Mouse (Mus musculus): ENCODE results near the gene Hoxc10. TPM values are rescaled to one million over a fixed set of nuclear protein-coding genes. Genes with fewer than 3 reads are reported as not detected.

Gene Hoxc10
- polyA plus RNA-seq, 1 experiment from 2014 or later: not detected

- DNase-seq (ENCODE audit: low spot score) (peak; percentile 61), ATAC-seq (ENCODE audit: low FRiP score) (no peak)
- Histone ChIP-seq H3K4me1 (replicated peaks; ENCODE audit: control insufficient read depth, insufficient read depth, low read length) (no peaks in the 10 kb centered on the region), H3K4me3 (ENCODE audit: low read depth, low read length) (no peak overlapping the region), H3K27me3 (ENCODE audit: control insufficient read depth, insufficient read depth, low read length) (peaks cover 99% of the 10 kb centered on the region), H3K4me2 (replicated peaks; ENCODE audit: low read depth, low read length) (no peak overlapping the region), H3K9me3 (ENCODE audit: control insufficient read depth, low read length) (no peaks in the 10 kb centered on the region), H3K36me3 (ENCODE audit: control insufficient read depth, insufficient read depth, low read length) (no peaks in the 10 kb centered on the region), H3K27ac (ENCODE audit: low read depth, low read length) (no peak overlapping the region), H3K9ac (ENCODE audit: low read depth, low read length) (no peak overlapping the region)
- WGBS: under 1% methylated on average over 17 of the region's 17 CpGs
These were observed 38.7 kb downstream of the Hoxc10 start for GRCm38 (mm10) chr15:103005308-103005707.

- ATAC-seq (ENCODE audit: low FRiP score): no peak
- peak; percentile 56 for DNase-seq (ENCODE audit: low spot score)
- Histone ChIP-seq H3K36me3 (ENCODE audit: control insufficient read depth, insufficient read depth, low read length) (no peaks in the 10 kb centered on the region), H3K9ac (ENCODE audit: low read depth, low read length) (no peak overlapping the region), H3K4me3 (ENCODE audit: low read depth, low read length) (no peak overlapping the region), H3K4me1 (replicated peaks; ENCODE audit: control insufficient read depth, insufficient read depth, low read length) (no peaks in the 10 kb centered on the region), H3K27me3 (ENCODE audit: control insufficient read depth, insufficient read depth, low read length) (peaks cover 99% of the 10 kb centered on the region), H3K27ac (ENCODE audit: low read depth, low read length) (no peak overlapping the region), H3K9me3 (ENCODE audit: control insufficient read depth, low read length) (no peaks in the 10 kb centered on the region), H3K4me2 (replicated peaks; ENCODE audit: low read depth, low read length) (no peak overlapping the region)
- 1% methylated on average over 5 of the region's 5 CpGs for WGBS
These were observed 39.2 kb downstream of the Hoxc10 start for GRCm38 (mm10) chr15:103005797-103006196.

GRCm38 (mm10) chr15:103006326-103006725, 39.7 kb downstream of the Hoxc10 start:
- H3K36me3 ChIP-seq (ENCODE audit: control insufficient read depth, insufficient read depth, low read length): no peaks in the 10 kb centered on the region
- H3K4me1 ChIP-seq (replicated peaks; ENCODE audit: control insufficient read depth, insufficient read depth, low read length): no peaks in the 10 kb centered on the region
- no peak overlapping the region for H3K9ac ChIP-seq (ENCODE audit: low read depth, low read length)
- ATAC-seq (ENCODE audit: low FRiP score) (no peak), DNase-seq (ENCODE audit: low spot score) (no peak)
- WGBS: 12% methylated on average over 1 of the region's 1 CpGs
- no peak overlapping the region for H3K4me2 ChIP-seq (replicated peaks; ENCODE audit: low read depth, low read length)
- H3K9me3 ChIP-seq (ENCODE audit: control insufficient read depth, low read length): no peaks in the 10 kb centered on the region
- peaks cover 99% of the 10 kb centered on the region for H3K27me3 ChIP-seq (ENCODE audit: control insufficient read depth, insufficient read depth, low read length)
- H3K27ac ChIP-seq (ENCODE audit: low read depth, low read length): no peak overlapping the region
- H3K4me3 ChIP-seq (ENCODE audit: low read depth, low read length): no peak overlapping the region

- peak overlapping the region; percentile 19; the same call in 1 of the 2 replicates for H3K4me3 ChIP-seq (ENCODE audit: low read depth, low read length)
- no peaks in the 10 kb centered on the region for H3K36me3 ChIP-seq (ENCODE audit: control insufficient read depth, insufficient read depth, low read length)
- whole genome bisulfite sequencing: 2% methylated on average over 27 of the region's 27 CpGs
- no peak for ATAC-seq (ENCODE audit: low FRiP score)
- peak overlapping the region; percentile 27 for H3K4me2 ChIP-seq (replicated peaks; ENCODE audit: low read depth, low read length)
- H3K4me1 ChIP-seq (replicated peaks; ENCODE audit: control insufficient read depth, insufficient read depth, low read length): peaks cover 2% of the 10 kb centered on the region; the same call in 1 of the 2 replicates
- no peaks in the 10 kb centered on the region for H3K9me3 ChIP-seq (ENCODE audit: control insufficient read depth, low read length)
- H3K27ac ChIP-seq (ENCODE audit: low read depth, low read length): no peak overlapping the region
- DNase-seq (ENCODE audit: low spot score): peak; percentile 59
- peak overlapping the region; percentile 36; the same call in 1 of the 2 replicates for H3K9ac ChIP-seq (ENCODE audit: low read depth, low read length)
- peaks cover 98% of the 10 kb centered on the region for H3K27me3 ChIP-seq (ENCODE audit: control insufficient read depth, insufficient read depth, low read length)
These were observed 42.9 kb downstream of the Hoxc10 start for GRCm38 (mm10) chr15:103009265-103010111.

- 1% methylated on average over 31 of the region's 31 CpGs for WGBS
- H3K27ac ChIP-seq (ENCODE audit: low read depth, low read length): no peak overlapping the region
These were observed 43.7 kb downstream of the Hoxc10 start for GRCm38 (mm10) chr15:103010112-103010846.

GRCm38 (mm10) chr15:103010847-103011555, 44.4 kb downstream of the Hoxc10 start:
- Histone ChIP-seq H3K4me2 (replicated peaks; ENCODE audit: low read depth, low read length) (peak overlapping the region; percentile 27), H3K9ac (ENCODE audit: low read depth, low read length) (no peak overlapping the region)

More at GRCm38 (mm10) chr15:103010112-103010846, 43.7 kb downstream of the Hoxc10 start:
- ATAC-seq (ENCODE audit: low FRiP score) (no peak), DNase-seq (ENCODE audit: low spot score) (peak; percentile 62)
- H3K4me3 ChIP-seq (ENCODE audit: low read depth, low read length): peak overlapping the region; percentile 19; the same call in 1 of the 2 replicates
- H3K36me3 ChIP-seq (ENCODE audit: control insufficient read depth, insufficient read depth, low read length): no peaks in the 10 kb centered on the region
- no peaks in the 10 kb centered on the region for H3K9me3 ChIP-seq (ENCODE audit: control insufficient read depth, low read length)
- H3K4me2 ChIP-seq (replicated peaks; ENCODE audit: low read depth, low read length): peak overlapping the region; percentile 27
- peaks cover 2% of the 10 kb centered on the region; the same call in 1 of the 2 replicates for H3K4me1 ChIP-seq (replicated peaks; ENCODE audit: control insufficient read depth, insufficient read depth, low read length)
- peak overlapping the region; percentile 36 for H3K9ac ChIP-seq (ENCODE audit: low read depth, low read length)
- peaks cover 98% of the 10 kb centered on the region for H3K27me3 ChIP-seq (ENCODE audit: control insufficient read depth, insufficient read depth, low read length)

GRCm38 (mm10) chr15:103011928-103012486, 45.4 kb downstream of the Hoxc10 start:
- no peak overlapping the region for H3K27ac ChIP-seq (ENCODE audit: low read depth, low read length)
- WGBS: under 1% methylated on average over 26 of the region's 26 CpGs
- H3K36me3 ChIP-seq (ENCODE audit: control insufficient read depth, insufficient read depth, low read length): no peaks in the 10 kb centered on the region
- H3K9ac ChIP-seq (ENCODE audit: low read depth, low read length): peak overlapping the region; percentile 42
- H3K4me3 ChIP-seq (ENCODE audit: low read depth, low read length): peak overlapping the region; percentile 9; the same call in 1 of the 2 replicates
- H3K27me3 ChIP-seq (ENCODE audit: control insufficient read depth, insufficient read depth, low read length): peaks cover 98% of the 10 kb centered on the region
- no peak for ATAC-seq (ENCODE audit: low FRiP score)
- DNase-seq (ENCODE audit: low spot score): peak; percentile 57
- peaks cover 2% of the 10 kb centered on the region; the same call in 1 of the 2 replicates for H3K4me1 ChIP-seq (replicated peaks; ENCODE audit: control insufficient read depth, insufficient read depth, low read length)
- H3K9me3 ChIP-seq (ENCODE audit: control insufficient read depth, low read length): no peaks in the 10 kb centered on the region
- H3K4me2 ChIP-seq (replicated peaks; ENCODE audit: low read depth, low read length): peak overlapping the region; percentile 35

More at GRCm38 (mm10) chr15:103010847-103011555, 44.4 kb downstream of the Hoxc10 start:
- peaks cover 98% of the 10 kb centered on the region for H3K27me3 ChIP-seq (ENCODE audit: control insufficient read depth, insufficient read depth, low read length)
- no peaks in the 10 kb centered on the region for H3K9me3 ChIP-seq (ENCODE audit: control insufficient read depth, low read length)
- H3K36me3 ChIP-seq (ENCODE audit: control insufficient read depth, insufficient read depth, low read length): no peaks in the 10 kb centered on the region
- WGBS: 2% methylated on average over 28 of the region's 28 CpGs
- H3K4me3 ChIP-seq (ENCODE audit: low read depth, low read length): peak overlapping the region; percentile 0; the same call in 1 of the 2 replicates
- peaks cover 2% of the 10 kb centered on the region; the same call in 1 of the 2 replicates for H3K4me1 ChIP-seq (replicated peaks; ENCODE audit: control insufficient read depth, insufficient read depth, low read length)
- H3K27ac ChIP-seq (ENCODE audit: low read depth, low read length): no peak overlapping the region
- ATAC-seq (ENCODE audit: low FRiP score) (no peak), DNase-seq (ENCODE audit: low spot score) (peak; percentile 67)
